Mouse (Mus musculus): ENCODE data around the gene Gtf3a. TPM values are rescaled to one million over a fixed set of nuclear protein-coding genes. Genes with fewer than 3 reads are reported as not detected.
"Not testable (repeated sequence)": the region's sequence is repeated elsewhere in the genome, so short reads cannot be mapped to it uniquely, and the experiment has no call there.

Gtf3a gene
- 36.9 and 39.2 TPM in 2 replicates for polyA plus RNA-seq (2012; rRNA removed)

DNA sequence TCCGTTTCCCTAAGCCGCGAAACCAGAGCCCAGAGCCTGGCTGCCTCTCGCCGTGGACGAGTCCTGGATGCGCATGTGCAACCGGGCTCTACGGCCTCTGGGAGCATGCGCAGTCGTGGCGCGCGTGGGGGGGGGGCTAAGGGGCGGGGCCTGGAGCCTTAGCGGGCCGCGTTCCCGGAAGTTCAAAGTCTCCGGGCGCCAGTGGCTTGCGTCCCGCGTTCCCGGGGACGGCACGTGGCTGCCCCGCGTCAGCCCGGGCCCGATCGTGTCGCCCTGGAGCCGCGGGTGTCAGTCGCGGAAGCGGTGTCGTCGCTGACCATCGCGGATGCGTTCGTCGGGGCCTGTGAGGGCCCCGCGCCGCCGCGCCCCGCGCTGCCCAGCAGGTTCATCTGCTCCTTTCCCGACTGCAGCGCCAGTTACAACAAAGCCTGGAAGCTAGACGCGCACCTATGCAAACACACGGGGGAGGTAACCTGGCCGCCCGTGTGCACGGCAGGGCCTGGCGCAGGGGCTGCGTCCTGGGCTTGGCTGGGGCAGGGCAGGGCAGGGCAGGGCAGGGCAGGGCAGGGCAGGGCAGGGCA lies at the start of gene Gtf3a:
Gtf3a (plus strand) TSS at position 150 of the 581 bp plus-strand sequence.
- DNase-seq (ENCODE audit: low read depth): no peak

DNA sequence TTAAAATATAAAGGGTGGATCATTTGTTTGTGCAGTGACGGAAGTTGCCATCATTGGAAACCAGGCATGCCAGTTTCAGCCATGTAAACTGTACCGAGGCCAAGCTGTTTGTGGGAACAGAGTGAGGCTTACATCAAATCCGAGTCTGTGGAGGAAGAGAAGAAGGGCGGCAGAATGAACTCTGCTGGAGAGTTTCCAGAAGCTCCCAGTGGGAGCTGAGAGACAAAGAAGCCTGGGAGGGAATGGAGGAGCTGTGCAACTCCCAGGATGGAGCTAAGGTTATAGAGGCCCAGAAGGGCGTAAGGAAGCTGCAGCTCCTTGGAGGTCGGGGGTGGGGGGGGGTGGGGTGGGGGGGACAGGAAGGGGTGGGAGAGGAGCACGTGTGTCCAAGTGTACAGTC lies 48.1 kb upstream of the Gtf3a start:
- no peak for DNase-seq (ENCODE audit: low read depth)

DNA sequence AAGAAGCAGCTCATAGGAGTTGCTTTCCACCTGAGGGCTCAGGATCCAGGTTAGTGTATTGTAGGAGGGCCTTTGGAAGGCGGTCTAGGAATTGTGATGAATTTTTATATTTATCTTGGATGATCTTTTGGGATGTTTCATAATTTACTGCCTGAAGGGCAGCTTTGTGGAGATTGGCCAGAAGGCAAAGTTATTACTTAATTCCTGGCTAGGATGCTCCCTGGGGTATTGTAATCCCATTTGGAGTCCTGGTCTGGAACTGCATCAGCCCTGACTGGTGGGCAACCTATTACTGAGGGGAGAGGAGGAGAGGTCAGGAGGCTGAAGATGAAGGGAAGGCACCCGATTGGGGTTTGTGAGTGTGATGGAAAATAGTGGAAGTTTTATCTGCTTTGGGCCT lies 47.0 kb upstream of the Gtf3a start:
- DNase-seq (ENCODE audit: low read depth): no peak

DNA sequence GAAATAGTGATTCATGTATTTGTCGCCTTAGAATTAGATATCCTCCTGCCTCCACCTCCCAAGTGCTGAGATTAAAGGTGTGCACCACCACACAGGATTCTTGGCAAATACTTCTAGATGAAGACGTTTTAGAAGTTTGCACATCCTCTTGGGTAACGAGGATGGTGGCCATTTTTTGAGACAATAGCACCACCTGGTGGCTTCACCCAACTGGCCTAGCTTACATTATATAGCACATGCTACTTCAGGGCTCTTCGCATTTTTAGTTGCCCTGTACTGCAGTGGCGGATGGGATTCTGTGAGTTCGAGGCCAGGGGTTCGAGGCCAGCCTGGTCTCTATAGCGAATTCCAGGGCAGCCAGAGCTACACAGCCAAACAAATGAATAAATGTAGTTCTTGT lies 44.1 kb upstream of the Gtf3a start:
- DNase-seq (ENCODE audit: low read depth): no peak

DNA sequence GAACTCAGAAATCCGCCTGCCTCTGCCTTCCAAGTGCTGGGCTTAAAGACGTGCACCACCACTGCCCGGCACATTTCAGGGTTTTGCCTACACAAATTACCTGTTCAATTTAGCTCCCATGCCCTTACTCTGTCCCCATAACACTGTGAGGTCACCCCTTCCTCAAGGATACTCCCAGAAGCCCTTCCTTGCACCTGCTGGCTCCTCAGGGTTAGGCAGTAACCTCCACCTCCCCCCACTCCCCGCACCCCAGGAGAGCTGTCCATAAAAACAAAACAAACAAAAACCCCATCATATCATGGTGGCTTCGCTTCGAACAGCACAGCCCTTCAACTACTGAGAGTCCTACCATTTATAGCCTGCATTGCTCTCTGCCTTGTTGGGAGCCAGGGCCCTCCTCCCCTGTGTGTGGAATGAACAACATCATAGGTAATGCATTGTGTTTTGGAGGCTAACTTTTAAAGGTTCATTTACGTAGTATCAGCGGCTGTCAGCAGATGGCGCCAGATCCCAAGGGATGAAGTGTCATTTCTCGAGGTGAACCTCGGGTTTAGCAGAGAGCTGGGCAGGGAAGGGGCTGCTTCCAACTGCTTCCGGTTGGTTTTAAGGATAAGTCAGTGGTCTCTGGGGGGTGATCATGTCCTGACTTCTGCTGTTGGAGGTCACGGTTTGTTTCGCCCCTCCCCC lies 42.8 kb upstream of the Gtf3a start:
- no peak for DNase-seq (ENCODE audit: low read depth)

DNA sequence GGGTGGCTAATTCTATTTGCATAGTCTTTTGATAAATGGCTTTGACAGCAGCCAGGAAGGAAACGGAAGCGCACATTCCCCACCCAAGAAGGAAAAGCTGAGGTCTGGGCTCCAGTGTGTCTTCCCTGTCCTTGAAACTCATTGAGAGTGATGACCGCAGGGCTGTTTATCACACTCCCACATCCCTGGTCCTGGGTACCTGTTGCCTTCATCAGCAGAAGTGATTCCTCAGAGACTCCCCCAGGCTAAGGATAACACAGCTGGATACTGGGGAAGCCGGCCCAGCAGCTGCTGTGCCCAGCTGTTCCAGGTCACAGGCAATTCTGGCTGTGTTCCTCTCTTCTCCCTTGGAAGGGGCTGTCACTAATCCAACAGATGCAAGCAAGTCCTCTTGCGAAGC lies 40.9 kb upstream of the Gtf3a start:
- DNase-seq (ENCODE audit: low read depth): no peak

DNA sequence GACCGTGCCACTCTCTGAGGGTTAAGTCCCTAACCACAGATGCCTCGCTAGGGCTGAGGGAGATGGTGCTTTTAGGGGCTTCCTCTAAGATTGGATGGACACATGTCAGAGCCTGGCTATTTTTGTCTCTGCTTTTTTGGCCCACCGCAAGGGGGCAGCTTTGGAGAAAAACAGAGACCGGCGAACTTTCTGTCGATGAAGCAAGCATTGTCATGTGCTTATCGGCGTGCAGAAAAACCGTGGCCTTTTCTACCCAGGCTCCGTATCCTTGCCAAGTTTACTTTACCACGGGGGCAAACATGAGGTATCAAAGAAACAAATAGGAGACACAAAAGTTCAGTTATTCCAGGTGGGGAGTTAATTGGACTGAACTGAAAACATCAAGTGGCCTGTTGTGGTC lies 39.8 kb upstream of the Gtf3a start:
- DNase-seq (ENCODE audit: low read depth): no peak

DNA sequence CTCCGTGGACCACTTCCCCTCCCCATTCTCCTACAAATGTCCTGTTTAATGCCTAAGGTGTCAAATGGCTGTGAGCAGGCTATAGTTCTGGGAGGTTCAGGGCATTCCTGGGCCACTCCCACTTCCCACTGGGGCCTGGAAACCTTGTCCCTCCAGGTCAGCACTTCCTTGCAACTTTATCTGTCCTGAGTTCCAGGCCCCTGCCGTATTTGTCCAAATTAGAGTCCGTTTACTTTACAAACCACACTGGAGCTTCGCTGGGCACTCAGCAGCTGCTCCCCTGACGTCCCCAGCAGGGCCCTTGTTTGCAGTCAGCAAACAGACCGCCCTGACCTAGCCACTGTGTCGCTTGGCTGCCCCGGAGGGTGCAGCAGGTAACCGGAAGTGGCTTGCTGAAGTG lies 36.3 kb upstream of the Gtf3a start:
- no peak for DNase-seq (ENCODE audit: low read depth)

DNA sequence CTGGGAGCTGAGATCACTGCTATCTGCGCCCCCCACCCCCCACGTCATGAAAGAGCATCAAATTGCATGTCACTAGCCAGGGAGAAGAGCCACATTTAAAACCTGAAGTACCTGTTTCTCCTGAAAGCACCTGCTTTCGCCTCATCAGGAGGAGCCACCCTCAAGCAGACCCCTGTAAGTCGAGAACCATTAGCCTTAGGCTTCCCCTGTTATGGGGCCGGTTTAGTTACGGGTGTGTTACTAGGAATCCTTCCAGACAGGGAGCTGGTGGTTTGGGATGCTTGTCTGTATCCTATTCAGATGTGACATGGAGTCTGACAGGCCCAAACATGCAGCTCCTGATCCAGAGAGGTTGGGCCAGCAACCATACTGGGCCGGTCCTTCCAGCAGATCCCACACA lies 35.1 kb upstream of the Gtf3a start:
- DNase-seq (ENCODE audit: low read depth): no peak

DNA sequence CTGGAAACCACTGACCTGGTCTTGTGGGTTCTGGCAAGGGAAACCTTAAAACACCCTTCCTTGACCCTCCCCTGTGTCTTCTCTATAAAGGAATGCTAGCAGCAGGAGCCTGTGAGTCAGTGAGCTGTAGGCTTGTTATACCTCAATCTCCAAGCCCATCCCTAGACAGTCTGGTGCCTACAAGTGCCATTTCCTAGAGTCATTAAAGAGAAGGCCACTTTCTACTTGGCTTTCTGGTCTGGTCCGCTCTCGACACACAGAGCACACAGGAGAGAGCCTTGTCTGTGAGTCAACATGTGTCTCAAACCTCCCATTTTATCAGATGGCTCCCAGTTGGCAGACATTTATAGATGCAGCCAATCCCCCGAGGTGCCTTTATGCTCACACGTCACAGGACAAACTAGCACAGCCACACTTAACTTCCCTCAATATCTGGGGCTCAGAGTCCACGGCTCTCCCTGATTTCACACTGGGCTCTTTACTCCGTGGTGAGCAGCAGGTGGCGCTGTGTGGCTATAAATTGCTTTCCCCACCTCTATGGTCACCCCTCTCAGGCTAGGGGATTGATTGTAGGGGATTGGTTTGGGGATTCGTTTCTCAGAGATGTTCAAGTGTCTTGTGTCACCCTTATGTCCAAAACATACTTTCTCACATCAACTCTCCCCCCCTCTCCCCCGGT lies 34.2 kb upstream of the Gtf3a start:
- no peak for DNase-seq (ENCODE audit: low read depth)

DNA sequence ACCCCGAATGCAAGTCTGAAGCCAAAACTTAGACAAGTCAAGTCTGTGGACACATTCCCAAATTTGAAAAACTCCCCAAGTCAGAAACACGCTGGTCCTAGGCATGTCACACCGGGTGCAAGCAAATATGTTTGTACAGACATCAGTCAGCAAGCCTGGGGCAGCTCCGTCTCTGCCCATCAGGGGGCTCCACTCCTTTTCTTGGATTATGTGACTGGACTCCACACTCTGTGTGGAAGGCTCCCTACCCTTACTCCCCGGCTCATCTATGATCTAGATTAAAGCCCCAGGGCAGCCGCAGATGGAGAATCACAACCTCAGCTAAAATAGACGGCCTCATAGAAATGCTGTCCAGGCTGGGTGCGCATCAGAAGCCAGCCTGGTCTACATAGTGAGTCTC lies 32.2 kb upstream of the Gtf3a start:
- DNase-seq (ENCODE audit: low read depth): no peak

DNA sequence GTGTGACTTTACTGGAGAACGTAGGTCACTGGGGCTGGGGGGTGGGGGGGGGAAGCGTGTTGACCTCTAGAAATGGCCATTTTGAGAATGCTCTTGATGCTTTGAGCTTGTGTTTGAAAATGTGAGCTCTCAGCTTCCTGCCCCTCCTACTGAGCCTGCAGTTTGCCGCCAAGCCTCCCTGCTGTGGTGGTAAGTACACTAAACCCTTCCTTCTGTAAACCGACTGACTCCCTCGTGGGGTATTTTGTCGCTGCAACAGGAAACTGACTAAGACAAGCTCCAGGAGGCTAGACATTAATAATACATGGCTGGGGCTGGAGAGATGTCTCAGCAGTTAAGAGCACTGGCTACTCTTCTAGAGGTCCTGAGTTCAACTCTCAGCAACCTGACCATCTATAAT lies 31.7 kb upstream of the Gtf3a start:
- DNase-seq (ENCODE audit: low read depth): no peak

DNA sequence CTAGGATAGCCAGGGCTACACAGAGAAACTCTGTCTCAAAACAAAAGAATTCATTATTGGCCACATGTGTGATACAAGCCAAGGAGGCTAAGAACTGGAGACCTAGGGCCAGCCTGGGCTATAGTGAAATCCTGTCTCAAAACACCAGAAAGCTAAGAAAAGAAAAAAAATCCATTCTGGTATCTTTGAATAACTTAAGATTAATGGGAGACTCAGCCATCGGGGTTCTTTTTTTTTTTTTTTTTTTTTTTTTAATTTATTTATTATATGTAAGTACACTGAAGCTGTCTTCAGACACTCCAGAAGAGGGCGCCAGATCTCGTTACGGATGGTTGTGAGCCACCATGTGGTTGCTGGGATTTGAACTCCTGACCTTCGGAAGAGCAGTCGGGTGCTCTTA lies 31.1 kb upstream of the Gtf3a start:
- not testable (repeated sequence) for DNase-seq (ENCODE audit: low read depth)

DNA sequence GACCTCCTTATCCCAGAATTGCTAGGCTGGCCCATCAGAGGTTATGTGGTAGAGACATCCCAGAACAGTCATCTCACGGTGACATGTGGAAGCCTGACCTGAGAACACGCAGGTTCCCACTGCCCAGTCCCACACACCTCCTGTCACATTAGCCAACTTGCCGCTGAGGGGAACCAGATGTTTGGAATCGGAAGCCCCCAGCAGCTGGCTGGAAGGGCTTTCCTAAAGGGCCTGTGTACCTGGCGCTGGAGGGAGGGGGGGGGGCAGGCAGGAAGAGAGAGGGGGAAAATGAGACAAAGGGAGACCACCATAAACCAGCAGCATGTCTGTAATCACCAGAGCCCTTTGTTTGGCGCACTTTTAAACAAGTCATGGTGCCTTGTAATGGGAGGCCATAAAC lies 28.6 kb upstream of the Gtf3a start:
- no peak for DNase-seq (ENCODE audit: low read depth)

DNA sequence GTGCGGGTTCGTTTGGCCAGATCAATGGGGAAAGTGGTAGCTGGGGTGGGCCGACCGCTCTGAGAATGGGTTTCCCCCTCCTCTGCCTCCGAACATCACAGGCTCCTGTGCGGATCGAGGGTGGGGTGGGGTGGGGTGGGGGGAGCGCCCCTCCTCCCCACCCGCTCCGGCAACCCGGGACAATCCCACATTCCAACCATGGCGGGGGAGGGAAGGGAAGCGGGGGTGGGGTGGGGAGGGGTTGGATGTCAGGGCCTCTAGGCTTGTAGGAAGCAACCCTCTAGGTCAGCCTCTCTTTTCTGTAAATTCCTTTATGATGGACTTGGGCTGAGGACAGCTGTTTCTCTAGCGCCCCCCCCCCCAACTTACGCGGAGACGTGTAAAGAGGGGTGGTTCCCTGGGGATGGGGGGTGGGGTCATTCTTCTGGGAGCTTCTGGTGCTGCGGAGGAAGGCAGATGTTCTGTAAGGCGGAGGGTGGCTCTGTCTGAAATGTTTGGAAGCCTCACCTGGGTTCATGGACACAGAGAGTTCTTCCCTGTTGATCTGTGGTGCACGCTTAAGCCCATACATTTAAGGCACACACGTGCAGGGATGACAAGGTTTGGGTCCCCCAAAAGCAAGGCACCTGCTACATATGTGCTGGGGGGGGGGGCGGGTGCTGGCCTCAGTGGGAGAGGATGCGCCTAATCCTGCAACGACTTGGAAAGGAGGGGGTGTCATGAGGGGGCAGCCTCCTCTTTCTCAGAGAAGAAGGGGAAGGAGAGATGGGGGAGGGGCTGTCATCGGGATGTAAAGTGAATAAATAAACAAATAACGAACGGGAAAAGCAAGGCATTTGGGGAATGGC lies 27.9 kb upstream of the Gtf3a start:
- DNase-seq (ENCODE audit: low read depth): no peak

DNA sequence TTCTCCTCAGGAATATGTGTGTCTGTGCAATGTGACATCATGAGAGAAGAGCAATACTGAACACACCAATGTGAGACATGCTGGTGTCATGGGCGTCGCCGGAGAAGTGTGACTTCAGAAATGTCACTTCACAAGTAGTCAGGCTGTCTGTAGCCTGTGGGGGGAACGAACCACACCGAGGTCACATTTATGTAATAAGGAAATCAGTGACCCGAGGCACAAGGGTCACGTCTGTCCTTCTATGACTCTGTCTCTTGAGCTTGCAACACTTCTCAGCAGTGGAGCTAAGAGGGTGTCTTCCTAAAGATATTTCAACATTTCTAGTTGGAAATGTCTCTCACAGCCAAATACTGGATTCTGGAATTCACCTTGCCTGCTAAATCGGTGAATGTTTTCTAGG lies 27.2 kb upstream of the Gtf3a start:
- DNase-seq (ENCODE audit: low read depth): no peak

DNA sequence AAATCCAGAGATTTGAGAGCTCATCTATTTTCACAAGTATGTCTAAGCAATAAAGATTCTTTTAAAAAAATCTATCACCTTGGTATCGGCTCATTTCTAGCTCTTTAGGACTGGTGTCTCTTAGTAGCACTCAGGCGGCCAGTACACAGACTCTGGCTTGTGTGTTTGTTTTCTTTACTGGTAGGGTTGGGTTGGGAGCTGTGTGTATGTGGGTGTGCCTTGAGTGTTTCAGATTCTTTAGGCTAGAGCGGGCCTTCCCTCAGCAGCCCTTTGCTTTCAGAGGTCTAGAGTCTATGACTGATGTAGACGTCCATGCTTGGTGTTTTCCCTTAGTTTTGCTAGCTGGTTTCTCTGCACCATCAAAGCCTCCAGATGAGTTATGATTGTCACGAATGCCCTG lies 24.9 kb upstream of the Gtf3a start:
- DNase-seq (ENCODE audit: low read depth): no peak

DNA sequence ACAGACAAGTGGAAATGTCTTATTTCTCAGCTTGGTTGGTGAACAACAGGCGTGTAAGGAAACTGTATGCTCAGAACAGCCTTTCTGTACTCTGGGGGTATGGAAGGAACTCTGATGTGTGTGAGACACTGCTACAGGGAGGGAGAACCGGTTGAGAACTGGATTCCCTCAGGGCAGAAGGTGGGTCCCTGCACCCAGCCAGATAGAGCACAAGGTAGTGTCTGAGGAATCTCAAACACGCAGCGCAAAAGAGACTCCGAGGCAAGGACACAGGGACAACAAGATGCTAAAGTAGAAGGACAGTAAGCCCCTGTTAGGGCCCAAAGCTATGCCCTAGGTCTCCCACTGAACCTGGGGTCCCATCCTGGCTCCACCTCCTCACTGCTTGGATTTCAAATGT lies 21.8 kb upstream of the Gtf3a start:
- DNase-seq (ENCODE audit: low read depth): no peak

DNA sequence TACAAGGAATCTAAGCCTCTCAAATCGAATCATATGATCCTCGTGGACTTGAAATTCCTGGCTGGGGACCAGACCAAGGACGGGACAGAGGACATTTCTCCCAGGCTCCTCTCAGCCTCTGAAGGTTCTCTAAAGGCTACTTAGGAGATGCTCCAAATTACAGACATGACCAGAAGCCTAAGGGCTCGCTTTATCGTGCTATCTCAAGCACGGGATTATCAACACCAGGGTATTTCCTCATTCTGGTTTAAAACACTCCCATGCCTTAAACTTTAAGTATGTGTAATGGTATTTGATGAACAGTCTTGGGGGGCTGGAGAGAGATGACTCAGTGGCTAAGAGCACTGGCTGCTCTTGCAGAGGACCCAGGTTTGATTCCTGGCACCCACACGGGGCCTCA lies 17.0 kb upstream of the Gtf3a start:
- no peak for DNase-seq (ENCODE audit: low read depth)

DNA sequence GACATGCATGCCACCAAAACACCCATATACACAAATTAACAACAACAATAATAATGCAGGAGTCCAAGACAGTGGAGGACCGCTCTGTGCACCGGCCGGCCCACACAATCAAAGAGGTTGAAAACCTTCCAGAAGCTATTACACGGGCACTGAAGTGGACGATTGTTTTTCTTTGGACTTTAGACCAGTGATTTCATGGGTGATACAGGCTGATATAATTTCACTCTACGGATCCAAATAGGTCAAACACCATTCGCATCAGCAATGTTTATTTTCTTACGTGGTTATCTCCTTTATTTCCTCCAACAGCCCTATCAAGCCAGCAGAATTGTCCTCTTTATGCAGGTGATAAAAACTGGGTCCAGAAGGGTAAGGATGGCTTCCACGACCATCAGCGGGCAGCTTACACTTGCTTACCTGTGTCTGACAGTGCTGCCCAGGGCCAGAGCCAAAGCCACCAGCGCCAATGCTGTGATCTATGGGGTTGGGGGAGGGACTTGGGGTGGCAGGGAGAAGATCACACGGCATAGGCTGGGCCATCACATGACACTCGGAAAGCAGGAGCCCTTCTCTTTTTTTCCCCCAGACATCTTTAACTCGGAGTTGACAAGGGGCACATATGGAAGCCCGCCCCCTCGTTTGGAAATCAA lies 16.4 kb upstream of the Gtf3a start:
- no peak for DNase-seq (ENCODE audit: low read depth)

DNA sequence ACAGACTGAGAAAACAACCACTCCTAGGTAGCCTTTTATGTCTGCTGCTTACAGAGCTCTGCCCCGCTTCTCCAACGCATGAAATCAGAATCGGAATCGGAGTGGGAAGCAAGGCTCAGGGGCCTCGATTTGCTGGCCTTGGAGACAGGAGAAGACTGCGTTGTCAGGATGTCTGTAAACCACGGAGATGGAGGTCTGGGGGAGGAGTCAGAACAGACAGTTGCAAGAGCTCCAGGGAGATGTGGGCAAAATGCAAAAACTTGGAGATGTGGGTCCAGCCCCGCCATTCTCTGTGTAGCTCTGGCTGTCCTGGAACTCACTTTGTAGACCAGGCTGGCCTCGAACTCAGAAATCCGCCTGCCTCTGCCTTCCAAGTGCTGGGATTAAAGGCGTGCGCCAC lies 15.0 kb upstream of the Gtf3a start:
- DNase-seq (ENCODE audit: low read depth): no peak

Measured in gonadal fat pad, adult 2 months (tissue).